Mouse (Mus musculus): ENCODE data around the gene Gm9936.
"Not testable (repeated sequence)": the region's sequence is repeated elsewhere in the genome, so short reads cannot be mapped to it uniquely, and the experiment has no call there.

Gm9936 gene

DNA sequence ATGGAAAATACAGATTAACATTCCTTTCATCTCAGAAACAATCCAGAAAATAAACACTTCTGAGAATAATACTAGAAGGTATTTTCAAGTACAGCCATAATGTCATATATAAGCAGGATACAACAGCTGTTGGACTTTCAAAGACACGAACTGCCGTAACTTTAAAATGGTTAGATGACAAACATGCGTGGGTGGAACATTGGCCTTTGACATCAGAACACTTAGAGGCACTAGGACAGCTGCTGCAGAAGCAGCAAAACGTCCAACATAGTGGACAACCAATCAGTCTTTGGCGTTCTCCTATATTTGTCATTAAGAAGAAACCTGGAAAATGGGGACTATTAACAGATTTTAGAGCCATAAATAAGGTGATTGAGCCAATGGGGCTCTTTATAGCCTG is 18.0 kb downstream of the Gm9936 start:
- DNase-seq (ENCODE audit: low read depth, low spot score): not testable (repeated sequence)

DNA sequence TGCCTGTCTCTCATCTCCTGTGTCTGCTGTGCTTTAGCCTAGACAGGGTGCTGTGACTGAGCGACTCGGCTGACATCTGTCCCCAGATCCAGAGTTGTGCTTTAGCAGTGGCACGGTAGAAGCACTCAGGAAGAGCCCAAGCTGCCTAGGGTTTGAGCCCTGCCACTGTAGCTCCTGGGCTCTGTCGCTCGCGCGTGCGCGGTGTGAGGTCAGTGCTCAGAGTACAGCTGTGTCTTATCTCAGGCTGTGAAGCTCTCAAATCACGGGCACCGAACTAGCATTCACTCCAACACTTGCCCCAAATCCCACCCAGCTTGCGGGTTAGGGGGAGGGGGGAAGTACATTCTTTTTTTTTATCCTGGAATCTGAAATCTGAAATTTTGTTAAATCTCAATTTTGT is 21.6 kb downstream of the Gm9936 start:
- DNase-seq (ENCODE audit: low read depth, low spot score): no peak

DNA sequence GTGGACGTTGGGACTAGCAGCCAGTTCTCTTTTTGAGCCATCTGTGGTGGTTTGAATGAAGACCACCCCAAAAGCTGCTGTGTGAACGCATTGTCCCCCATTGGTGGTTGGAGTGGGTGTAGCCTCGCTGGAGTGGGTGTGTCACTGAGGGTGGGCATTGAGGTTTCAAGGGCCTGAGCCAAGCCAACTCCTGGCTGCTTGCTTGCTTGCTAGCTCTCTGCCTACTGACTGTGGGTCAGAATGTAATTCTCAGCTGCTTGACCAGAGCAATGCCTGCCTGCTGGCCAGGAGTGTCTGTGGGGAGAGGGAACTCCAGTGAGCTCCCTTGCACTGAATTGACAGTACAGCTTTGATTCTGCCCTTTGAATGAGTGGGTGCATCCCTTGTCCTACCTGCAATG is 28.7 kb downstream of the Gm9936 start:
- DNase-seq (ENCODE audit: low read depth, low spot score): no peak

DNA sequence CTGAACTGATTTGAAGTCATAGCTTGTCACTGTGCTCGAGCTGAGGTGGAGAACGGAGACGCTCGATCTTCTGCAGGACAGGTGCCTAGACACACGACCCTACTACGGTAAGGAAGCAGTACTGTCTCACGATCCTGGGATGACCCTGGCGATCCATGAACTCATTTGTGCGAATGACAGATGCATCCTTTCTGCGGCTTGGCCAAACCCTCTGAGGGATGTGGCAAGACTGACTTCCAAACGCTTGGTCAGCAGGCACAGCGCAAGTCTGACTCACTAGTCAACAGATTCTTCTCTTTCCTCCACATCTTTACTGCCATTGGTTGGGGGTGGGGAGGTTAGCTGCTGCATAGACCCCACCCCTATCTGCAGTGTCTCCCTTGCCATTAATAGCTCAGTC is 31.1 kb downstream of the Gm9936 start:
- no peak for DNase-seq (ENCODE audit: low read depth, low spot score)

DNA sequence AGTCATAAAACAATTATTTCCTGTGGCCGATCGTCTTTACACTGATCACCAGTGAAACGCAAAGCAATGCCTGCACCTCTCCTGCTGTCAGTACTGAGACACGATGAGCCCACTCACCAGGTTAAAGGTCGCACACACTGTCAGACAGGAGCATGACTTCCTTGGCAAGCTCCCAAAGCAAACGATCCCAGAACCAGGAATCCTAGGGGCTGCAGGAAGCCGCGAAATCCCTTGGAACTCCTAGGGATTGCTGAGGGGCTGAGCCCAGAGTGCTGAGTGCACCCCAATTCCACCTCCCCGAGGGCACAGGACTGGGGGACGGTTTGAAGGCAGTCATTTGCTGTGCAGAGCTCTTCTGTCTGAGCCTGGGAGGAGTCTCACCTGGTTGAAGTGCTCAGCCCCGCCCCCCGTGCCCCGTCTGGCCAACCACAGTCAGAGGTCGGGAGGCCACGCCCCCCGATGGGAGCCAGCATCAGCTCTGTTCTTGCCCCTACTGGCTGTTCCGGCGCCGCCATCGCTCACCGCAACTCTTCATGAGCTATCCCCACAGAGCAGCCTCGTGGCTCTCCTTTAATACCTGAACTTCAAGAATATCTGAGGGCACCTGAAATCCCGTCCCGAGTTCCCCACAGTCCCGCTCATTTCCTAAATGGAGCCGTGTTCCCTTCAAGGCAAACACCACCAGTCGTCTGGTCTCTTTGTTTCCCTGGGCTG is 32.3 kb downstream of the Gm9936 start:
- DNase-seq (ENCODE audit: low read depth, low spot score): peak; percentile 43

DNA sequence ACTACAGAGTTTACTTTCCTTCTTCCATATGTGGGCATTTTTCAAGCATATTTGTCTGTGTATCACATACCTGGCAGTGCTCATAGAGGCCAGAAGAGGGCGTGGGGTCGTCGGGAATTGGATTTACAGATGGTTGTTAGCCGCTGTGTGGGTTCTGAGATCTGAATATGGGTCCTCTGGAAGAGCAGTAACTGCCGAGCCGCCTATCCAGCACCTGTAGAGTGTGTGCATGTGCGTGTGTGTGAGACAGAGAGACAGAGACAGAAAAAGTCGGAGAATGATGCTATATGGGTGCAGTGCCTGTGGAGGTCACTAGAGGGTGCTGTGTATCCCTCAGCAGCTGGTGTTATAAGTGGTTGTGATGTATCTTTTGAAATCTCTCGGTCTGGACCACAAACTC is 34.3 kb downstream of the Gm9936 start:
- no peak for DNase-seq (ENCODE audit: low read depth, low spot score)

DNA sequence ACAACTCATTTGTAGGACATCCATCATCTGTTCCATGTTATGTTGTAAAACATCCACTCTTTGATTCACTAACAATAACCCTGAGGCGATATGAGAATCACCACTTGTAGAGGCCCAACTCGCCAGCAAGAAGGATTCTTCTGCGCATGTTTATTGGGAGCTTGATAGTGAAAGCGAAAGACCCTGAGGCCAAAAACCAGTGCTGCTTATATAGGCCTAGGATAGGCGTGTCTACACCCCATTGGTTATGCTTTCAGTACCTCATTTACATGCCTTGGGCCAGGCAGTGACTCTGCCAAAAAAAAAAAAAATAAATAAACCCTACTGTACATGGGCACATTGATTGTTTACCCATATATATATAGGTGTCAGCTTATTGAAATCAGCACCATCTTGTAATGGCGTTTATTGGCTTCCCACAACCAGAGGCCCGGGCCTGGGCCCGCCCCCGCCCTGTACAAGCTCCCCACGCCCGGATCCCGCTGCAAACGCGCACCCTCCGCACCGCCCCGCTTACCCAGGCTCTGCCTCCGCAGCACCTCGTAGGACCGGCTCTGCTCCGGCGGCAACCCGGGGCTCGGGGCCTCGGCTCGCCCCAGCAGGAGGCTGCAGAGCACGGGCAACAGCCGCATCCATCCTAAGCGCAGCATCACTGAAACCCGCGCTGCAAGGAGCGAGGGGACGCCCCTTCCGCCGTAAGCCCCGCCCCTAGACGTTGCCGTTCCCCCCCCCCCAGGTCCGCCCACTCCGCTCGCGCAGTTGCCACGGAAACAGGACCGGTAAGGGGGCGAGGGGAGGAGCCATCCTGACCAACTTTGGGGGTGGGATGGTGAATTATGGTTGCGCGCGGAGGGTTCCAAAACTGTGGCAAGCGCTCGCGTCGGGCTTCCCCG is 35.4 kb downstream of the Gm9936 start, which contains the start of gene 1500011B03Rik:
Gene 1500011B03Rik (minus strand): TSS at position 673 of the 893 bp plus-strand sequence.
- DNase-seq (ENCODE audit: low read depth, low spot score): peak; percentile 64

DNA sequence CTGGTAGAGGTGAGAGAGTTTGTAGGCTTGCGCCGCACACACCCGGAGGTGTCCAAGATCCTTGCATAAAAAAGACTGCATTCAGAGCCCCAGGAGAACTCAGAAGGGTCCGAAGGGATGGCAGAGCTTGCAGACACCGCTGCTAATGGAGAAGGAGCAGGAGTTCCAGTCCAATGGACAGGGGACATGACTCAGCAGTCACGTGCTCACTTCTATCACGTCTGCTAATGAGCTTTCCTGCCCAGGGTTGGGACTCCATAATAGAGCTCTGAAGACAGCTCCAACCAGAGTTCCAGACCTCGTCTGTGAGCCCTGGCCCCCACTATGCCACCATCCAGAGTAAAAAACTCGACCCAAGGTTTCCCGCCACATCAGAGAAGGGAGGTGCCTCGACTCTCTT is 40.4 kb downstream of the Gm9936 start:
- no peak for DNase-seq (ENCODE audit: low read depth, low spot score)

DNA sequence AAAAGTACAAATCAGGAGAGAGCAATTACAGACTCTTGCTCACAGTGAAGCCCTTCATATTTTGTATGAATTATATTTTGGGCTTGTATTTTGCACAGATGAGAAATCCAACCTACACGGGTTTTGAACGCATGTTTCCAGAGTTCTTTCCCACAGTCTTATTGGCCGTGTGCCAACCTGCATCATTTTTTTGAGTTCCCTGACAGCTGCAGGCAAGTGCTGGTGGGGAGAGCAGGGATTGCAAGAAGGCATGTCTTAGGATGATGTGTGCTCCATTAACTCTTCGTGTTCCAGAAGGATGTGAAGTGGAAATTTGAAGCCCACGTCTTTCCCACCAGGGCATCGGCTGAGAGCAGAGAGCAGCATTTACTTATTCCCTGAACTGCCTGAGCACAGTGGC is 41.9 kb downstream of the Gm9936 start:
- no peak for DNase-seq (ENCODE audit: low read depth, low spot score)

DNA sequence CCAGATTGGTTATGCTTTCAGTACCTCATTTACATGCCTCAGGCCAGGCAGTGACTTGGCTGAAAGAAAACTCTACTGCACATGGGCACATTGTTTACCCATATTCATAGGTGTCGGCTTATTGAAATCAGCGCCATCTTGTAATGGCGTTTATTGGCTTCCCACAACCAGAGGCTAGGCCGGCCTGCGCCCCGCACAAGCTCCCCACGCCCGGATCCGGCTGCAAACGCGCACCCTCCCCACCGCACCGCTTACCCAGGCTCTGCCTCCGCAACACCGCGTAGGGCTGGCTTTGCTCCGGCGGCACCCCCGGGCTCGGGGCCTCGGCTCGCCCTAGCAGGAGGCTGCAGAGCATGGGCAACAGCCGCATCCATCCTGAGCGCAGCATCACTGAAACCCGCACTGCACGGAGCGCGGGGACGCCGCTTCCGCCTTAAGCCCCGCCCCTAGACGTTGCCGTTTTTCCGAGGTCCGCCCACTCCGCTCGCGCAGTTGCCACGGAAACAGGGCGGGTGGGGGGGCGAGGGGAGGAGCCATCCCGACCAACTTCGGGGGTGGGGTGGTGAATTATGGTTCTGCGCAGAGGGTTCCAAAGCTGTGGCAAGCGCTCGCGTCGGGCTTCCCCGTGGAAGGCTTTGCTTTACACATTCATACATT is 44.8 kb downstream of the Gm9936 start:
- DNase-seq (ENCODE audit: low read depth, low spot score): peak; percentile 90

DNA sequence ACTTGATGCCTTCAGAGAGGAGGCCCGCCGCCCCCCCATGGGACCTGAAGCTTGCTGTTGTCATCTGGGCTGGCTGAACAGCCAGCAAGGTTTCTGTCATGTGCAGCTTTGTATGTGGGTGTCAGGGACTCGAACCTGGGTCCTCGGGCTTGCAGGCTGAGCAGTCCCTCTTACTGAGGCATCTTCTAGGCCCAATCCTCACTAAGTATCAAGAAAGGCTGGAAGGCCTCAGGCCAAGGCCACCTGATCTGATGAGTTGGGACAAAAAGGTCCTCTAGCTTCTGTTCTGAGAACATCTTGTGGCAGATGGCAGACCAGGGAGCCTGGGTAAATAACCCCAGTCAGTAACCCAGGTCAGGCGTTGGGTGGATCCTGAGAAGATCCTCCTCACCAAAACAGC is 48.7 kb downstream of the Gm9936 start:
- DNase-seq (ENCODE audit: low read depth, low spot score): no peak

DNA sequence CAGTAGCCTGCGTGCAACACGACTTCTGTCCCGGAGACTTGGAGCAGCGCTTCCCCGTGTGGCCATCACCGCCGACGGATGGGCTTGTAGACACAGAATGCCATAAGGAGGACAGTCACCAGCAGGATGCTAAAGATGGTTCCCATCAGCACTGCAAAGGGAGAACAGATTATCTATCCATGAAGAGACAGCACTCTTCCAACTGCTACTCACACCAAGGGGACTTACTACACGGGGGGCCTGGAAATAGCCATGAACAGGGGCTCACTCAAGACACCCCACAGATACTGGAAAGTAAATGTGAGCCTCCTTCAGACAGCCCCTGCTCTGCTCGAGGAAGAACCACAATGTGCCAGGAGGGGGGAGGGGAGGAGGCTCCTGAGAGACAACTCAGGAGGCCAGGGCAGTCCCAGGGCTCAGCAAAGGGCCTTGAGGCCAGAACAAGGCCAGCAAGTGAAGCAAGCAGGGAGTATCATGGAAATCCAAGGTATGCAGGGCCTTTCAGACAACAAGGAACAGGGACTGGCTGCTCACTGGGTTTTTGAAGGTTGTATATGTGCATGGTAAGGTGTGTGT is 49.2 kb downstream of the Gm9936 start:
- no peak for DNase-seq (ENCODE audit: low read depth, low spot score)

DNA sequence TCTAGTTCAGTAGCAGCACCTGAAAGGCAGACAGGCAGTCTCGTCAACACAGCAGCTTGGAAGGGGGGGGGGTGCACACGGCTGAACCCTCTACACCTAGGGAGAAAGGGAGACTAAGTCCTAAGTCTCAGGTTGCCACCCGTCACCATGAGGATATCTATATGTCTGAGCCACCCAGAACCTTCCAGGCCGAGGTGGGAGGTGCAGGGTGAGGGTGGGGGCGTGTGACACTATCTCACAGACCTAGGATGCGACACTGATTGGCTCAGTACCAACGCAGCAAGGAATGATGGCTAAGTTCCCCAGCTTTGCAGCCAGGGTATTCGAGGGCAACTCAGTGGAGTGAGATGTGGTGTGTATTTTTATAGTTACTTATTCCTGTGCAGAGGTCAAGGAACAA is 50.1 kb downstream of the Gm9936 start:
- DNase-seq (ENCODE audit: low read depth, low spot score): no peak

DNA sequence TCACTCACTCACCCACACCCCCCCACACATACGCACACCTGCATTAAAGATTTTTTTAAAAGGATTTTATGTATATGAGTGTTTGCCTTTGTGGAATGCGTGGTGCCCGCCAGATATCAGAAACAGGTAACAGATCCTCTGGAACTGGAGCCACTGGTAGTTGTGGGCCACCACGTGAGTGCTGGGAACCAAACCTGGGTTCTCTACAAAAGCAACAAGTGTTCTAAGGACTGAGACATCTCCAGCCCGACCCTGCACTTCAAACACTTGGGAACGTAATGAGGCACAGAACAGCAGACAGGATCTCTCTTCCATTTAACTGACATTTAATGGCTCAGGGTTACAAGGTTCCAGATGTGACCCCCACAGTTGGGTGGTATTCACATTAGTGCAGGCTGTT is 50.6 kb downstream of the Gm9936 start:
- no peak for DNase-seq (ENCODE audit: low read depth, low spot score)

DNA sequence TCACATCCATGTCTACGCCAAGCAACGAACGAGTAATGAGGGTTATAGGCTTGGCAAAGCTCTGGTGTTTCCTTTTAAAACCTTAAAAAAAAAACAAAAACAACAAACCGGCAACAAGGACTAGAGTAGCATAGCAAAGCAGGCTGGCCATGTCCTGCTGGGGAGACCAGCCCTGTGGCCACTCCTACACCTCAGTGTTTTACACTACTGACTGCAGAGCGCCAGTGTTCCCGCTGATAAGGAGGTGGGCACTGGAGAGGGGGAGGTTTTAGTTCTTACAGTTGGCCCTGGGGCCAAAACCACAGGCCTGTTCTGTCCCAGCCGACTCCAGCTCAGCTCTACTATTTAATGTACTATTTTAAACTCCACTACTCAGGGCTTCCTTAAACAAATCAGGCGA is 51.0 kb downstream of the Gm9936 start:
- no peak for DNase-seq (ENCODE audit: low read depth, low spot score)

DNA sequence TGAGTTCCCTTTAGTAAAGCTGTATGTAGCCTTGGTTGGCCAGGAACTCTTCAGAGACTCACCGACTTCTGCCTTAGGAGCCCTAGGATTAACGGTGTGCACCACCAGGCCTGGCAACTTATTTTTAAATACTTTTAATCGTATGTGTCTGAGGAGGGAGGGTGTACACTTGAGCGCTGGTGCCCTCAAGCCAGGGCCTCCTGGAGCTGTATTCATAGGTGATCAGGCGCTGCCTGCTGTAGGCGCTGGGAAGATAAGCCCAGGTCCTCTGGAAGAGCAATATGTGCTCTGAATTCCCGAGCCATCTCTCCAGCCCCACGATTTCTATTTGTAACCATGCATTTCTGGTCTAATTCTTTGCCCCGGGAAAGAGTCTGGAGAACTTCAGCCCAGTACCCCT is 51.4 kb downstream of the Gm9936 start:
- no peak for DNase-seq (ENCODE audit: low read depth, low spot score)

DNA sequence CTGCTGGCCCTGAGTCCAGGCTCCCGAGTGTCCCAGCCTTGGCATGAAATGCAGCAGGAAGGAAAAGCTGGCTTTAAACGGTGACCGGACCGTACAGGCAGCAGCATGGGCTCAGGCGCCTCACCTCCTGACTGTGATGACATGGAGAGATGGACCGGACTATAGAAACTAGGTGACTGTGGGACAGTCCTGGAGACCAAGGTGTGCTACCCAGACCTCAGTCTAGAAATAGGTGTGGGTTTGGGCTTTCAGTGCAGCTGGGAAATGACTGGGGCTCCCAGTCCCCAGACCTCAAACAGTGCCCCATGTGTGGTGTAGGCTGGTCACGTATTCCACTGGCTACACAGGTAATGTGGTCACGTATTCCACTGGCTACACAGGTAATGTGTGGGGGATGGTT is 51.8 kb downstream of the Gm9936 start:
- DNase-seq (ENCODE audit: low read depth, low spot score): no peak
